Comparison of ENCODE assay signal across 8 mouse cellular contexts in the genomic region with DNA sequence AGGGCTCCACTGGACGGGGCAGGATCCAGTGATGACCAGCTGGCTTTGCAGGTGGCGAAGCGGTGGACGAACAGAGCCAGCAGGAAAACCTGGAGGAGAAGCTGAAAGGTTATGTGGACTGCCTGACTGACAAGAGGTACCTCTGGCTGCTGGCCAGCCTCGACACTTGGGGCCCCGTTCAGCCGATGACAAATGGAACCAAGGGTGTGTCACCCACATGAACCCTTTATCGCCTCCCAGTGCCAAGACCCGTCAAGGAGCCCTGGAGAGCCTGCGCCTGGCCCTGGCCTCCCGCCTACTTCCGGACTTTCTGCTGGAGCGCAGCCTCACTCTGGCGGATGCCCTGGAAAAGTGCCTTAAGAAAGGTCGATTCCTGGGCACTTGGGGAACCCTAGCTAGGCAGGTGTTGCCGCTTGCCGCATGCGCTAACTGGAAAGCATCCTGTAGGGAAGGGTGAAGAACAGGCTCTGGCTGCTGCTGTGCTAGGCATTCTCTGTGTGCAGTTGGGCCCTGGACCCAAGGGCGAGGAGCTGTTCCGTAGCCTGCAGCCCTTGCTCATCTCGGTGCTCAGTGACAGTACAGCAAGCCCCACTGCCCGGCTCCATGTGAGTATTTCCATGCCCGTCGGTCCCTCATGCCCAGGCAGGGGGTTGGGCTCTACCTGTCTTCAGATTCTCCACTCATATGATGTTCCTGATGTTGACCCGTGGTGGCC. TPM values are rescaled to one million over a fixed set of nuclear protein-coding genes. Genes with fewer than 3 reads are reported as not detected.
DNase-seq lines count a peak whose midpoint lies in the region; ATAC-seq and TF ChIP-seq lines count a peak whose summit lies in the region.
"Had no signal": no experiment of that assay in that cellular context is flagged by ENCODE, and none has a peak within 500 bp of the region (broad histone marks: within the 10 kb centered on the region; RNA-seq: fewer than 3 reads in every experiment).

No protein-coding gene starts in this region.

- H3K9me3 ChIP-seq in intestine, embryonic 15.5 days, result no peaks in the 10 kb centered on the region
- no peaks in the 10 kb centered on the region for H3K9me3 ChIP-seq in lung, postnatal 0 days (ENCODE audit: low read length)

- H3K4me3 ChIP-seq in intestine, embryonic 15.5 days (replicated peaks), result peak overlapping the region; percentile 2; the same call in 1 of the 2 replicates
- no peak overlapping the region for H3K4me3 ChIP-seq in lung, postnatal 0 days (ENCODE audit: low read depth, low read length)

- peak; percentile 6; the same call in 1 of the 2 replicates for ATAC-seq in intestine, embryonic 15.5 days
- peak; percentile 42 for ATAC-seq in lung, postnatal 0 days

- H3K4me2 ChIP-seq in intestine, embryonic 15.5 days (replicated peaks), result peak overlapping the region; percentile 73
- no peak overlapping the region; the same call in 1 of the 2 replicates for H3K4me2 ChIP-seq in lung, postnatal 0 days (replicated peaks; ENCODE audit: low read depth, low read length)

- TF ChIP-seq CTCF in lung, postnatal 0 days (IDR thresholded peaks at IDR 0.05), result peak; percentile 5; the same call in 1 of the 2 replicates

- no peaks in the 10 kb centered on the region for H3K27me3 ChIP-seq in intestine, embryonic 15.5 days (replicated peaks)
- H3K27me3 ChIP-seq in lung, postnatal 0 days (replicated peaks; ENCODE audit: insufficient read depth, low read length), result no peaks in the 10 kb centered on the region

- DNase-seq in ES-CJ7 (ENCODE audit: low read depth, low spot score), result peak; percentile 76
- peak; percentile 54 for DNase-seq in c-Kit-negative CD71-positive TER-119-positive erythroid progenitor cells, embryonic 14.5 days (ENCODE audit: low read depth, low spot score)
- peak; percentile 87 for DNase-seq in lung, postnatal 0 days (ENCODE audit: low spot score)
- no peak for DNase-seq in embryo, embryonic 10.5 days (ENCODE audit: low spot score)
- no peak for DNase-seq in layer of hippocampus, adult 9-11 months
- DNase-seq in frontal cortex, postnatal 36 days (ENCODE audit: low spot score in 2 of 2), result no peak

- peaks cover 41% of the 10 kb centered on the region for H3K36me3 ChIP-seq in intestine, embryonic 15.5 days
- peaks cover 23% of the 10 kb centered on the region for H3K36me3 ChIP-seq in lung, postnatal 0 days (ENCODE audit: insufficient read depth, low read length)

- 78% methylated on average over 25 of the region's 25 CpGs for WGBS in intestine, embryonic 15.5 days
- WGBS in lung, postnatal 0 days, result 64% methylated on average over 25 of the region's 25 CpGs

- peaks cover 28% of the 10 kb centered on the region for H3K4me1 ChIP-seq in intestine, embryonic 15.5 days (replicated peaks)
- peaks cover 15% of the 10 kb centered on the region for H3K4me1 ChIP-seq in lung, postnatal 0 days (ENCODE audit: insufficient read depth, low read depth, low read length)

- TF ChIP-seq EP300 in lung, postnatal 0 days (IDR thresholded peaks at IDR 0.05), result no peak

- H3K9ac ChIP-seq in intestine, embryonic 15.5 days, result peak overlapping the region; percentile 17; the same call in 1 of the 2 replicates
- H3K9ac ChIP-seq in lung, postnatal 0 days (replicated peaks; ENCODE audit: low read depth), result no peak overlapping the region

- H3K27ac ChIP-seq in intestine, embryonic 15.5 days, result peak overlapping the region; percentile 72
- peak overlapping the region; percentile 66 for H3K27ac ChIP-seq in lung, postnatal 0 days (ENCODE audit: low read length)
- H3K27ac ChIP-seq: kidney, postnatal 0 days had no signal

RNA-seq across cellular contexts. Expression of gene Ifrd2, which starts 2.8 kb away (rescaled TPM):
- polyA plus RNA-seq in intestine, embryonic 15.5 days (2015; fragmentation: Nextera tagmentation; extraction: Ambion mirVana), result 66.4 and 81.9 TPM in 2 replicates
- polyA plus RNA-seq in lung, postnatal 0 days (2015; fragmentation: Nextera tagmentation; extraction: Ambion mirVana), result 22.4 and 24.1 TPM in 2 replicates

RNA-seq across cellular contexts. Expression of gene Hyal3, which starts 9.6 kb away (rescaled TPM):
- 0.74 and 0.97 TPM in 2 replicates for polyA plus RNA-seq in intestine, embryonic 15.5 days (2015; fragmentation: Nextera tagmentation; extraction: Ambion mirVana)
- 1.7 and 2.2 TPM in 2 replicates for polyA plus RNA-seq in lung, postnatal 0 days (2015; fragmentation: Nextera tagmentation; extraction: Ambion mirVana)

RNA-seq across cellular contexts. Expression of gene Naa80, which starts 11.5 kb away (rescaled TPM):
- 15.1 and 19.1 TPM in 2 replicates for polyA plus RNA-seq in intestine, embryonic 15.5 days (2015; fragmentation: Nextera tagmentation; extraction: Ambion mirVana)
- 17.9 and 22.0 TPM in 2 replicates for polyA plus RNA-seq in lung, postnatal 0 days (2015; fragmentation: Nextera tagmentation; extraction: Ambion mirVana)

RNA-seq across cellular contexts. Expression of gene Hyal1, which starts 13.5 kb away (rescaled TPM):
- polyA plus RNA-seq in intestine, embryonic 15.5 days (2015; fragmentation: Nextera tagmentation; extraction: Ambion mirVana), result 5.9 and 7.4 TPM in 2 replicates
- polyA plus RNA-seq in lung, postnatal 0 days (2015; fragmentation: Nextera tagmentation; extraction: Ambion mirVana), result 9.7 and 11.0 TPM in 2 replicates

RNA-seq across cellular contexts. Expression of gene Sema3b, which starts 18.8 kb away (rescaled TPM):
- 34.7 and 37.5 TPM in 2 replicates for polyA plus RNA-seq in intestine, embryonic 15.5 days (2015; fragmentation: Nextera tagmentation; extraction: Ambion mirVana)
- polyA plus RNA-seq in lung, postnatal 0 days (2015; fragmentation: Nextera tagmentation; extraction: Ambion mirVana), result 31.9 and 34.3 TPM in 2 replicates

Comparison
In these comparisons a context has a peak if more than half of its experiments do, and no peak if none do; other contexts are left out.
1. DNase-seq: peak in ES-CJ7 (single experiment), c-Kit-negative CD71-positive TER-119-positive erythroid progenitor cells, embryonic 14.5 days (single experiment) and lung, postnatal 0 days (single experiment); none in embryo, embryonic 10.5 days (single experiment), layer of hippocampus, adult 9-11 months (single experiment) and frontal cortex, postnatal 36 days (0 of 2).